Mouse (Mus musculus) forebrain, embryonic 10.5 days (tissue): ENCODE results near the gene Mrap. TPM values are rescaled to one million over a fixed set of nuclear protein-coding genes. Genes with fewer than 3 reads are reported as not detected.

ENCODE experiments used
- DNase-seq: peaks from one replicate; pipeline ENCODE4 v3.0.0-alpha.2; 2017; ENCODE audit warnings: low spot score; ENCODE audit errors: extremely low spot score
- H3K27ac ChIP-seq: fragments of 300-500 bp; sonication (generic); 2 replicates; pipeline ENCODE4 v1.5.1; 2016; ENCODE audit warnings: mild to moderate bottlenecking
- H3K27me3 ChIP-seq: fragments of 300-500 bp; sonication (generic); 2 replicates; pipeline ENCODE4 v1.6.1; 2016; ENCODE audit warnings: mild to moderate bottlenecking; ENCODE audit not compliant: poor library complexity, severe bottlenecking
- H3K36me3 ChIP-seq: fragments of 300-500 bp; sonication (generic); replicated peaks from 2 replicates; pipeline ENCODE4 v1.6.1; 2016; ENCODE audit warnings: mild to moderate bottlenecking, moderate library complexity
- H3K4me1 ChIP-seq: fragments of 300-500 bp; sonication (generic); 2 replicates; pipeline ENCODE4 v1.6.1; 2016
- H3K4me3 ChIP-seq: fragments of 300-500 bp; sonication (generic); 2 replicates; pipeline ENCODE4 v1.5.1; 2016; ENCODE audit warnings: mild to moderate bottlenecking, moderate library complexity
- H3K9me3 ChIP-seq: fragments of 300-500 bp; sonication (generic); 2 replicates; pipeline ENCODE4 v1.6.1; 2016; ENCODE audit warnings: mild to moderate bottlenecking, moderate library complexity
- WGBS: fragments of 180-500 bp; shearing (Covaris S2); methylation state at CpG from one replicate; pipeline ENCODE4 v1.1.7; 2016; 5-methylcytosine and 5-hydroxymethylcytosine counted together
- polyA plus RNA-seq: library from polyadenylated mRNA; unstranded; fragments of >200 nt; fragmentation: Nextera tagmentation; extraction: Ambion mirVana; gene quantifications from 2 replicates; pipeline ENCODE4 v1.2.1, GENCODE M21; 2016

The Mrap gene
- polyA plus RNA-seq, 1 experiment from 2014 or later = 2.6 TPM

DNA sequence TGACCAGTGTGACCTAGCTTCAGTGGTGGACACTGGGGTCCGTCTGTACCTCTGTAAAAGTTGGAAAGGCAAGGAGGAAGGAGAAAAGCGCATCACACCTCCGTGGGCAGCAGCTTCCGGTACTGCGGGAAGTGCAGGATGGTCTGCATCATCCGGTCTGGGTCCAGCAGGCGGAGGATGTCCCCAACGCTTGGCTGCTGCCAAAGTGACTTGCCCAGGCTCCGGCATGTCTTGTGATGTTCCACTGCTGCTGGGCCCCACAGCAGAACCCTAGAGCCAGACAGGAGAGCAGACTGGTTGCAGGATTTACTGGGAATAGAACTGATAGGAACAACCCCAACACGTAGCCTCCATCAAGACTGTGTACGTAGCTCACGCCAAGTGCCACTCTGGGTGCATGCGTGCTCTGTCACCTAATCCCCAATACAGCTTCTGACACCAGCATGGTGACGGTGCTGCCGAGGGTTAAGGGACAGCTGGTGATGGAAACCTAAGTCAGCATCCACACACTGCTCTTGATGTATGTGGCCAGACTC lies 29.0 kb downstream of the Mrap start:
- peaks cover 94% of the 10 kb centered on the region for H3K36me3 ChIP-seq
- H3K27ac ChIP-seq = no peak overlapping the region
- H3K4me3 ChIP-seq = no peak overlapping the region
- WGBS = 94% methylated on average over 15 of the region's 15 CpGs
- no peaks in the 10 kb centered on the region for H3K4me1 ChIP-seq
- H3K9me3 ChIP-seq = no peaks in the 10 kb centered on the region
- DNase-seq = no peak
- H3K27me3 ChIP-seq = no peaks in the 10 kb centered on the region

- WGBS = 95% methylated on average over 12 of the region's 12 CpGs
- H3K27ac ChIP-seq = no peak overlapping the region
- H3K27me3 ChIP-seq = no peaks in the 10 kb centered on the region
- DNase-seq = no peak
- H3K4me1 ChIP-seq = no peaks in the 10 kb centered on the region
- no peak overlapping the region for H3K4me3 ChIP-seq
- H3K9me3 ChIP-seq = no peaks in the 10 kb centered on the region
- H3K36me3 ChIP-seq = peaks cover 99% of the 10 kb centered on the region
Measured at GRCm38 (mm10) chr16:90774216-90774615, 36.2 kb downstream of the Mrap start.

GRCm38 (mm10) chr16:90774646-90775045 lies 36.6 kb downstream of the Mrap start:
- Histone ChIP-seq H3K27me3 (no peaks in the 10 kb centered on the region), H3K4me1 (no peaks in the 10 kb centered on the region), H3K27ac (no peak overlapping the region), H3K9me3 (no peaks in the 10 kb centered on the region), H3K36me3 (peaks cover 99% of the 10 kb centered on the region), H3K4me3 (no peak overlapping the region)
- WGBS = 91% methylated on average over 6 of the region's 6 CpGs
- no peak for DNase-seq

GRCm38 (mm10) chr16:90775946-90776520 lies 38.0 kb downstream of the Mrap start:
- H3K4me1 ChIP-seq = no peaks in the 10 kb centered on the region
- H3K9me3 ChIP-seq = no peaks in the 10 kb centered on the region
- WGBS = 93% methylated on average over 10 of the region's 10 CpGs
- no peak overlapping the region for H3K4me3 ChIP-seq
- H3K27ac ChIP-seq = no peak overlapping the region
- DNase-seq = no peak
- peaks cover 100% of the 10 kb centered on the region for H3K36me3 ChIP-seq
- no peaks in the 10 kb centered on the region for H3K27me3 ChIP-seq

GRCm38 (mm10) chr16:90779783-90780182 lies 41.8 kb downstream of the Mrap start:
- no peak overlapping the region for H3K27ac ChIP-seq
- no peaks in the 10 kb centered on the region for H3K9me3 ChIP-seq
- no peaks in the 10 kb centered on the region for H3K4me1 ChIP-seq
- peaks cover 98% of the 10 kb centered on the region for H3K36me3 ChIP-seq
- DNase-seq = no peak
- no peak overlapping the region for H3K4me3 ChIP-seq
- WGBS = 92% methylated on average over 11 of the region's 11 CpGs
- H3K27me3 ChIP-seq = no peaks in the 10 kb centered on the region

GRCm38 (mm10) chr16:90783302-90783701 lies 45.3 kb downstream of the Mrap start:
- Histone ChIP-seq H3K4me3 (no peak overlapping the region), H3K36me3 (peaks cover 98% of the 10 kb centered on the region), H3K9me3 (no peaks in the 10 kb centered on the region), H3K4me1 (no peaks in the 10 kb centered on the region), H3K27me3 (no peaks in the 10 kb centered on the region), H3K27ac (no peak overlapping the region)
- 94% methylated on average over 11 of the region's 11 CpGs for WGBS
- no peak for DNase-seq

GRCm38 (mm10) chr16:90785257-90785656 lies 47.2 kb downstream of the Mrap start:
- Histone ChIP-seq H3K4me3 (no peak overlapping the region), H3K36me3 (peaks cover 98% of the 10 kb centered on the region), H3K27ac (no peak overlapping the region), H3K27me3 (no peaks in the 10 kb centered on the region), H3K9me3 (no peaks in the 10 kb centered on the region), H3K4me1 (no peaks in the 10 kb centered on the region)
- WGBS = 90% methylated on average over 4 of the region's 4 CpGs
- DNase-seq = no peak

DNA sequence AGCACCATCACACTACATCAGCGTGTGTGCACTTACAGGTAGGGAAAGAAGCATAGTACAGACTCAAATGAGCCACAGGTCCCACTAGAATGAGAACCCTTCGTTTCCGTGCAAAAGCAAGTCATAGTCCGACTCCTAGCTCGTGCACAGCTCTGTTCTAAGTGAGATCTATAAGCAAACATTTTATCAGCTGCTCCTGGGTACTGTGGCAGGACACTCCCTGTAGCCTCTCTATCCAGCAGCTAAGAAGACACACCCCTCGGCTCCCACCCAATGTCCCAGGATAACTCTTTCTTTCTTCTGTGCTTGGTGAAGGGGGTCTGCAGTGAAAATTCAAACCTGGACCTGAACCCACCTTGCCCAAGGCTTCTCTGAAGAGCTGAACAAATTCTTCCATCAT lies 50.6 kb downstream of the Mrap start:
- DNase-seq = no peak
- H3K36me3 ChIP-seq = peaks cover 100% of the 10 kb centered on the region
- H3K4me3 ChIP-seq = no peak overlapping the region
- no peaks in the 10 kb centered on the region for H3K9me3 ChIP-seq
- no peak overlapping the region for H3K27ac ChIP-seq
- H3K4me1 ChIP-seq = peaks cover 4% of the 10 kb centered on the region
- 94% methylated on average over 6 of the region's 6 CpGs for WGBS
- H3K27me3 ChIP-seq = no peaks in the 10 kb centered on the region

DNA sequence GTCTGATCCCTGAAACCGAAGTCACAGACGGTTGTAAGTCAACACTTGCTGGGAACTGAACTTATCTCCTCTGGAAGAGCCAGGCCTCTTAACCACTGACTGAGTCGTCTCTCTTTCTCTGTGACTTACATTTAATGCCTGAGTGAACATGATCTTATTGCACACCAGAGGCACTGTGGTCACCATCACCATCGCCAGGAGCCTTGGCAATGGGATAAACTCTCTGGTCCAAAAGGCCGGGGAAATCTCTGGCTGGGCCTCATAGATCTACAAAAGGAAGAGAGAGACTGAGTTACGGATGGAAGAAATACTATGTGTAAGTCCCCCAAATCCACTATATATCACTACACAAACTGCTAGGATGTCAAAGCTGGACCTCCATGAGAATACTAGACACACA lies 52.9 kb downstream of the Mrap start:
- no peak for DNase-seq
- Histone ChIP-seq H3K4me3 (no peak overlapping the region), H3K36me3 (peaks cover 100% of the 10 kb centered on the region), H3K27me3 (no peaks in the 10 kb centered on the region), H3K9me3 (no peaks in the 10 kb centered on the region), H3K4me1 (peaks cover 4% of the 10 kb centered on the region), H3K27ac (no peak overlapping the region)
- 92% methylated on average over 6 of the region's 6 CpGs for WGBS

DNA sequence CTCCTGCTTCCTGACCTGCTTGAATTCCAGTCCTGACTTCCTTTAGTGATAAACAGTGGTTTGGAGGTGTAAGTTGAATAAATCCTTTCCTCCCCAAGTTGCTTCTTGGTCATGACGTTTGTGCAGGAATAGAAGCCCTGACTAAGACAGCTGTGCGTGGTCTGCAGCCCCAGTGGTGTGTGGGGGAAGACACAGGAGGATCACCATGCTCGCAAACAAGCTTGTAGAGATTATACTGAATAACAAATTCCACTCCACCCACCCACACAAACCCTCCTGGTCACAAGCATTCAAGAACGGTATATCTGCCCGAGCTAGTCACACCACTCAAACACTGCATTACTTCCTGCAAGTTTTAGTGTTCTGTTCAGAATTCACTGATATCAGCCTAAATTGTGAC lies 54.1 kb downstream of the Mrap start:
- peaks cover 97% of the 10 kb centered on the region for H3K36me3 ChIP-seq

GRCm38 (mm10) chr16:90792500-90792899 lies 54.5 kb downstream of the Mrap start:
- H3K4me1 ChIP-seq = peaks cover 4% of the 10 kb centered on the region
- DNase-seq = no peak

More for the DNA sequence above, 54.1 kb downstream of the Mrap start:
- H3K27me3 ChIP-seq = no peaks in the 10 kb centered on the region
- H3K27ac ChIP-seq = no peak overlapping the region
- 89% methylated on average over 5 of the region's 5 CpGs for WGBS
- H3K4me3 ChIP-seq = no peak overlapping the region
- H3K4me1 ChIP-seq = peaks cover 4% of the 10 kb centered on the region
- no peak for DNase-seq
- no peaks in the 10 kb centered on the region for H3K9me3 ChIP-seq

GRCm38 (mm10) chr16:90794708-90795107 lies 56.7 kb downstream of the Mrap start:
- Histone ChIP-seq H3K27me3 (no peaks in the 10 kb centered on the region), H3K27ac (no peak overlapping the region), H3K4me1 (peaks cover 4% of the 10 kb centered on the region), H3K9me3 (no peaks in the 10 kb centered on the region), H3K4me3 (no peak overlapping the region), H3K36me3 (peaks cover 97% of the 10 kb centered on the region)
- DNase-seq = no peak

More at GRCm38 (mm10) chr16:90792500-90792899, 54.5 kb downstream of the Mrap start:
- peaks cover 97% of the 10 kb centered on the region for H3K36me3 ChIP-seq
- H3K27ac ChIP-seq = no peak overlapping the region
- WGBS = 80% methylated on average over 3 of the region's 3 CpGs
- H3K27me3 ChIP-seq = no peaks in the 10 kb centered on the region
- no peak overlapping the region for H3K4me3 ChIP-seq
- no peaks in the 10 kb centered on the region for H3K9me3 ChIP-seq

- WGBS = 91% methylated on average over 8 of the region's 8 CpGs
- no peak overlapping the region for H3K4me3 ChIP-seq
- DNase-seq = no peak
- no peaks in the 10 kb centered on the region for H3K27me3 ChIP-seq
- H3K27ac ChIP-seq = no peak overlapping the region
- no peaks in the 10 kb centered on the region for H3K4me1 ChIP-seq
- peaks cover 93% of the 10 kb centered on the region for H3K36me3 ChIP-seq
- H3K9me3 ChIP-seq = no peaks in the 10 kb centered on the region
Measured at GRCm38 (mm10) chr16:90798446-90798845, 60.4 kb downstream of the Mrap start.

- Histone ChIP-seq H3K36me3 (peaks cover 93% of the 10 kb centered on the region), H3K27me3 (no peaks in the 10 kb centered on the region), H3K9me3 (no peaks in the 10 kb centered on the region), H3K4me3 (no peak overlapping the region), H3K27ac (no peak overlapping the region), H3K4me1 (no peaks in the 10 kb centered on the region)
- DNase-seq = no peak
- 88% methylated on average over 5 of the region's 5 CpGs for WGBS
Measured at GRCm38 (mm10) chr16:90798848-90799247, 60.8 kb downstream of the Mrap start.
